Mouse (Mus musculus) kidney, adult 9 months (tissue): Measurements from ENCODE around the gene Atp2a1.
A peak's percentile ranks its signal among the peaks of the same experiment; 100 is the strongest.
"Not testable (repeated sequence)": the region's sequence is repeated elsewhere in the genome, so short reads cannot be mapped to it uniquely, and the experiment has no call there.

Source experiments
- DNase-seq: peaks from one replicate; pipeline ENCODE4 v3.0.0; 2022

Gene Atp2a1

DNA sequence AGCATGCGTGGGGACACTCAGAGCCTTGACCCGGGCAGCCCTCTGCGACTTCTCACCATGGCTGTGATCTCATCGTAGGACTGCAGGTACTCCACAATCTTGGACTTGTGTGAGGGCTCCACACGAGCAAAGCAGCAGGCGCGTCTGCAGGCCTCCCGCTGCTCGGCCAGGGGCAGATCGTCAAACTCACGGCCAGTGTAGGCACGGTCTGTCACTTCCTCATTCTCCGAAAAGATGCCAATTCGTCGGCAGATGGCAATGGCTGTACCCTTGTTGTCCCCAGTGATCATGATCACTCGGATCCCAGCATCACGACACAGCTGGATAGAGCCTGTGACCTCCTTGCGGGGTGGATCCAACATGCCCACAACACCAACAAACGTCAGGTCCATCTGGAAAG lies 14.4 kb downstream of the Atp2a1 start:
- no peak for DNase-seq

DNA sequence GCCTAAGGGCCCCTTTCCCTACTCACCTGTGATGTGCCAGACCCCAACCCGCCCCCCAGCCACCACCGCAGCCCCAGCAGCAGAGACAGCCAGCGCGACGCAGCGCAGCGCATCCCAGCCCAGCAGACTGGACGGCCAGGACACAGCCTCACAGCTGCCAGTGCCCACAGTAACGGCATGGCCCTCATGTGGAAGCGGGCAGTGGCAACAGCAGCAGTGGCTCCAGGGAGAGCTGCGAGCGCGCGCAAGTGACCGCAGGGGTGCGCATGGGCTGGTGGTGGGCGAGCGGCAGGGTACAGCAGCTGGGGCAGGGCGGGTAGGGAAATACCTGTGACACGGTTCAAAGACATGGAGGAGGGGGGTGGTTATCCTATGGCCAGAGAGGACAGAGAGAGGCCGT lies 16.7 kb downstream of the Atp2a1 start:
- DNase-seq: no peak

DNA sequence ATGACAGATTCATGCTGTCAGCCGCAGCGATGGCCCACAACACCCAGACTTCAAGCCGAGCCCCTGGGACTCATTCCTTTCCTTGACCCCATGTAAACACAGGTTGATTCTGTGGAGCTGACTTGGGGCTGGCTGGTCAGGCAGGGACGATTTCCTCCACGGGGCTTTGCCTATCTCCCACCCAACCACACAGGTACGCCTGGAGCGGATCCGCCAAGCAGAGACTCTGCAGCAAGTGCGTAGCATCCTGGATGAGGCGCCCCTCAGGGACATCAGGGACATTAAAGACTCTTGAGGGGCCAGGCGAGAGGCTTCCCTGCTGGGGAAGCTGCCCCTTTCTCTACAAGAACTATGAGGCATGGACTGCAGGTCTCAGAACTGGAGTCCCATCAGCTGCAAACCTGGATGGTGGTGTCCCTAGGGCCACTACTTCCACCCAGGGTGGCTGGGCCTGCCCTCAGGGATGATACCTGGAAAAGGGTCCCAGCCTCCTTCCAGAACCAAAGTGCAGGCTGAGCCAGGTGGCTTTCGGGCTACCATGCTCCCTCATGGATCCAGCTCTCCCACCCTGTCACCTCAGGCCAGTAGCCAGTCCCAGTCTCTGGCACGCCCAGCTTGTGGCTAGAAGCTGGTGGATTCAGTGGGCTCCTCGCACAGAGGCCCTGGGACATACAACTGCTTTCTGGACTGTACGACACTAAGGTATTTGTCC lies 17.6 kb downstream of the Atp2a1 start:
- no peak for DNase-seq

DNA sequence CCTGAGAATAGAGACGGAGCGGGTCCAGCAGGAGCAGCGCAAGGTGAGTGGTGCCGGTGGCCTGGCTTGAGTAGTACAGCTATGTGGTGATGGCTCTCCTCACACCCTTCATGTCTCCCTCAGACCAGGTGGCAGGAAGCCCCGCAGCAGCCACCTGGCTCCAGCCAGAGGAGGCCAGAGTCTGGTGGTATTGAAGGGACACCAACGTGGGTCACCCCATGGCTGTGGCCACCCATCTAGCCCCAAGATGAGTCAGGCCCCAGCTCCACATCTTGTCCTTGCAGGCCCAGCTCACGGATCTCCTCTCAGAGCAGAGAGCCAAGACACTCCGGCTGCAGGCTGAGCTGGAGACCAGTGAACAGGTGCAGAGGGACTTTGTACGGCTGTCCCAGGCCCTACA lies 18.4 kb downstream of the Atp2a1 start:
- no peak for DNase-seq

DNA sequence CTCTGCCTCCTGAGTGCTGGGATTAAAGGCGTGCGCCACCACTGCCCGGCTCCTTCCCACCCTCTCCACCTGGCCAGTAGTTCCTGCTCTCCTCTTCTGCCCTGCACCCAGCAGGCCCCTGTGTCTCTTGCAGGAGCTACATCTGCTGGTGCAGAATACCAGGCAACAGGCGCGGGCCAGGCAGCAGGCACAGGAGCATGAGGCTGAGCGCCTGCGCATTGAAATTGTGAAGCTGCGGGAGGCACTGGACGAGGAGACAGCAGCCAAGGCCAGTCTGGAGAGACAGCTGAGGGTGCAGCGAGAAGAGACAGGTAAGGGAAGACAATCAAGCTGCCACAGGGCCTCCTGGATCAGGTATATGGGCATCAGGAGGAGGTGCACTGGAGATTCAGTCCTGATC lies 18.9 kb downstream of the Atp2a1 start:
- no peak for DNase-seq

DNA sequence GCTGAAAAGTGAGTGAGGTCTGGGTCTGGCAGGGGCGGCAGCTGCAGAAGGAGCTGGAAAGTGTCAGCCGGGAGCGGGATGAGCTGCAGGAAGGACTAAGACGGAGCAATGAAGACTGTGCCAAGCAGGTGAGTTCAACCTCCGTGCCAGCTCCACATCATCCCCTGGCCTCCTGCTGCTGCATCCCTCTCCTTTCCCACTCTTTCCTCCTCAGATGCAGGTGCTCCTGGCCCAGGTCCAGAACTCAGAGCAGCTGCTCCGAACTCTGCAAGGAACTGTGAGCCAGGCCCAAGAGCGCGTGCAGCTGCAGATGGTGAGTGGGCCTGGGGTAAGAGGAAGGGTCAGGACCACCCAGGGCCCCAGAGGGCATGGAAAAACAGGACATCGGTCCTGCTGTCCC lies 22.8 kb downstream of the Atp2a1 start:
- no peak for DNase-seq

DNA sequence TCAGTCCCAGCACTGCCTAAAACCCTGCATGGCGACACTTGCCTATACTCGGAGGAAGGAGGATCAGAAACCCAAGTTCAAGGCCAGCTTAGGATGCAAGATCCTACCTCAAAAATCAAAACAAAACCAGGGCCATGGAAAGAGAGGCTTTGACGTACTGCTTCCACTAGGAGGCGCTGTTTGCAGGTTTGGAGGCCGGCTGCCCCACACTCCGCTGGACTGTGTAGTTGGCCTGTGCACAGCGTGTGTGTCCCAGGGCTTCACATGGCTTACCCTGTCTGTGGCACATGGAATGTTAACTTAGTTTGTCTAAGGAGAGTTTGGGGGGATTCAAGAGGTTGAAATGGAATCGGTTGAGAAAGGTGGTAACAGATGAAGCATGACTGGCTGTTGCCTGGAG lies 26.1 kb downstream of the Atp2a1 start:
- peak; percentile 56 for DNase-seq

DNA sequence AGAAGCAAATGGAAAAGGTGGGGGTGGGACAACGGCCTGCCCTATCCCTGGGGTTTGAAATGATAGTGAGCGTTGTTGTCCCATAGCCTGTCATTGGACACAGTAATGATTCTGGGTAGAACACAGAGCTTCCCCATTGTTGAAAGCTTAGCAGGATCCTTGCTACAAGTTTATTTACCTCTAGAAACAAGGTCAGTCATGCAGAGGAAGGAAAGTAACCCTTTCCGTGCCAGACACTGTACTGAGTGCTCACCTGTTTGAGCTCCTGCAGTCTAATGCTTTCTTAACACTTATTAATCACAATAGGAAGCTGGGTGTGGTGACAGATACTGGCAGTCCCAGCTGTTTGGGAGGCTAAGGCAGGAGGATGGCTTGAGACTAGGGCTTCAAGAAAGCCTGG lies 27.1 kb downstream of the Atp2a1 start:
- no peak for DNase-seq

DNA sequence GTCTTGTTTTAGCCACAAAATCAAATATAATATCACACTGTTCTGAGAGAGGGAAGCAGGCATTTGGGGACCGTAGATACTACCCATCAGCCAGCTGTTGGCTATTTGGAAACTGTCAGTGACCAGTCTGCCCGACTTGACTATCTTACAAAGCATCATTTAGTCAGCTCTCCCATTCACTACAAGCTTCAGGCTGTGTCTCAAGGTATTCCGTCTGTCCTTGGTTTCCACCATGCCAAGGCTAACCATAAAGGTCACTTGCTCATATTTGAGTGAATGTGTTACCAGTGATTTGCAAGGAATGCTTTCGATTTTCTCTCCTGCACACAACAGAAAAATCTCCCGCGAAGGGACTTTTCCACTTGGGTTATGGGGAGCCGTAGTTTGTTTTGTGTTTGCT lies 28.2 kb downstream of the Atp2a1 start:
- DNase-seq: no peak

DNA sequence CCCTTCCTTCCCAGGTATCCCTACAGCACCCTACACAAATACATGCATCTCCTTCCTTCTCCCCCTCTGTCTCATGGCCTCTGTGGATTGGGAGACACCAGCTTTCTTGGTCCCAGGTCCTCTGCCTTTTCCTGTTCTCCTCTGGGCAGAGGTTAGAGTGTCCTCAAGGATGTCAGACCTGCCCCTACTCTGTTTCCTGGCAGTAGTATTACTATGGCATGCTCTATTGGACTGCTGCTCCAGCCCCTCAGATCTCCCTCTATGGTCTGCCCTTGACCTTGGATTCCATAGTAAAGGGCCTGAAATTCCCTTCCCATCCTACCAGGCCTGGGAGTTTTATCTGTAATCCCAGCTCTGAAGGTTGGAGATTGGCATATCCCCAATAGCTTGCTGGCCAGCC lies 32.7 kb downstream of the Atp2a1 start:
- DNase-seq: no peak

DNA sequence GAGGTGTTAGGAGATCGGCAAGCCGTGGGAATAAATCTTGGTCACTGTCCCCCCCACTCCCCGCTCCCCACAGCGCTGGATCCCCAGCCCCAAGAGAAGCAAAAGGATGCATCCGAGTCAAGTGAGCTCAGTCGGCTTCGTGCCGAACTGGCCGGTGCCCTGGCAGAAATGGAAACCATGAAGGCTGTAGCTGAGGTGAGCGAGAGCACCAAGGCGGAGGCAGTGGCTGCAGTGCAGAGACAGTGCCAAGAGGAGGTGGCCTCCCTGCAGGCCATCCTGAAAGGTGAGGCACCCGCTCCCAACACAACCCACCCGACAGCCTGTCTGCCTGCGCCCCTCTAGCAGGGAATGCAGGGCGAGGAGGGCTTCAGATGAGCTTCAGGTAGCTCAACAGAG lies 33.4 kb downstream of the Atp2a1 start:
- no peak for DNase-seq

DNA sequence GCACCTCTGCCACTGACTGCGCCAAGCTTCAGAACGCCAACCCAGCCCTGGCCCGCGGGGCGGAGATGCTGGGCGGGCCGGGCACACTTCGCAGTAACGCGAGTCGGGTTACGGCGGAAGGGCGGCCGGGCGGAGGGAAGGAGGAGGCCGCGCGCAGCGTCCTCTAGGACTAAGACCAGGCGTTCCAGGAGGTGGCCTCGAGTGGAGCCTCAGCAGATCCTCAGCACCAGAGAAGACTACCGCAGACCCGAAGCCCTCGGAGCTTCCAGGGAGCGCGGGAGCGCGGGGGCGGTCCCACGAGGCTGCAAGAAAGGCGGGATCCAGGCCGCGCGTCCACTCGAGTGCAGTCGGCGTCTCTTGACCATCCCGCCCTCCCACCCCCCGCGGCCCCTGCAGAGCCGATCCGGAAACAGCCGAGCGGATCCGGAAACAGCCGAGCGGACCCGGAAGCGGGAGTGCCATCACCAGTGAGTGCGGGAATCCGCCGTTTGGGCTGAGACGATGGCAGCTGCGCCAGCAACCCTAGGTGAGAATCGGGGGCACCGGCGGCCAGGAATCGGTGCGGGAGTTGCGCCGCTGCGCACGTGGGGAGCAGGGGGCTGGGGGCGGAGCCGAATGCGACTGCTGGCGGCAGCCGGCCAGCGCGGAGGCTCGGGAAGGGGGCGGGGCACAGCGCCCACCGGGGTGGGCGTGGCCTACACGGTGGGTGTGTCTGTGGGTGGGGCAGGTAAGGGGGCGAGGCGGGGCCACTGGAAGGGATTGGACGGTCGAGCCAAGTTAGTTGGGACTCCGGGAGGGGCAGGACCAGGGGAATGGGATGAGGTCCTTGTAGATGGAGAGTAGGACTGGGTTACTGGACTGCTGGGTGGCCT lies 34.0 kb downstream of the Atp2a1 start, which contains the start of gene Rabep2:
Rabep2 (plus strand) TSS at position 129 of the 872 bp plus-strand sequence.
- peak; percentile 97 for DNase-seq

DNA sequence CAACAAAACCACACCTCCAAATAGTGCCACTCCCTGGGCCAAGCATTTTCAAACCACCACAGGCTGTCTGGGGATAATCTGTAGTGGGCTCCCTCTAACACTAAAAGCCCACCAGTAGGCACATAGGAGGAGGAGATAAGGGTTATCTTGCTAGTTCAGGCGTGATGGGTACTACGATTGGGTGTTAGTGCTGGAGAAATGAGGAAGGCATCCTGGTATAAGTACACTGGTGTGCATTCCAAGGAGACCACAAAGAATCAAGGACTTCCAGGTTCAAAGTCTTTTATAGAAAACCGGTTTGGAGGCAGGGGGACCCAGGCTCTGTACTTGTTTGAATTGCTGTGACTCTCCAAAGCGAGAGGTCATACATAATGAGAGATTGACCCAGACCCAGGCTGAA lies 34.8 kb downstream of the Atp2a1 start:
- DNase-seq: peak; percentile 15

DNA sequence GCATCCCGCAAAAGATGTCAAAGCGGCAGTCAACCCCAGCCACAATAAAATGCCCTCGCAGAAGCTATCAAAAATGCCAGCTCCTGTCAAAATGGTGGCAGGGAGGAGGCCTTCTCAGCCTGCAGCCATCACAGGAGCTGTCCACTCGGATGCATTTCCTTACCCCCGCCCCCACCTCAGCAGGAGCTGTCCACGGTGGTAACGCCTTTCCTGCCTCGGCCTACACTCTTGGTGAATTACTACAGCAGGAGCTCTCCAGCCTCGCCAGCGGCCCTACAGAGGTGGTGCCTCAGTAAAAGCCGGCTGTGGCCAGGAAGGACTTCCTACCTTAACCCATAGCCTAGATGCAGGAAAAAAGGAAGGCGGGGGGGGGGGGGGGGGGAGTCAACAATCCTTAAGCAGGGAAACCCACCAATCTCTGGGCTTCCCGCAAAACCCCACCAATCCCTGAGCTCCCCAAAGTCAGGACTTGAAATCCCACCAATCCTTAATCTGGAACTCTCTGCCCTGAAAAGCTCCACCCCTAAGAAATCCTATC lies 35.5 kb downstream of the Atp2a1 start:
- DNase-seq: no peak

DNA sequence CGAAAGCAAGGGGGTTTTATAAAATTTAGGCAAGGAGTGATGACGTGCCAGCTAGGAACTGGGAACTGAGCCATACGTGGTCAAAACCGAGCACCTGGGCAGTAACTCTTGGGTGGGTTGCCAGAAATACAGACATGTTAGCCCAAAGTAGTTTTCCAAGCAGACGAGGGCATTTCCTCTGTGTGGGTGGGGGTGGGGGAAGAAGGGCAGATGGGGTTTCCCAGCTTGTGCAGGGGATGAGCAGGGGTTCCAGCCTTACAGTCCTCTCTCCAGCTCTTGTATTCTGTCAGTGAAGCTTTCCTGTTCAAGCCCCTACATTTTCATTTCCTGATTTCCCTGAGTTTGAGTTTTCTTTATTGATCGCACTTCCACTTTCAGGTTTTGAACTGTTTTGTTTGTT lies 38.7 kb downstream of the Atp2a1 start:
- DNase-seq: no peak

DNA sequence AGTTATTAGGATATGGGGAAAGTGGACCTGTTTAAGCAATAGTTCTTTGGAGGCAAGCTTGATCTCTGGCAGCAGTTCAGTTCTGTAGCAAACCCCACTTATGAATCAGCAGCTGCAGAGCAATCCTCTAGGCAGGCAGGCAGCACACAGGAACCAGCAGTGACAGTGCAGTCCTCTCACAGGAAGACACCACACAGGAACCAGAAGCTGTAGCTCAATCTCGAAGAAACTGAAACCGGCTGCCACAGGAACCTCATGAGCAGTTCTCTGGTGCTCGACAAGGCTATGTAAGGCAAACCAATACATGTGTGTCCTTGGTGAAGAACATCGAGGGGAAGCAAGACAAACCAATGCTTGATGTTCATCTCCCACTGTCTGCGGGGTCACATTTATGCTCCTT lies 41.2 kb downstream of the Atp2a1 start:
- no peak for DNase-seq

DNA sequence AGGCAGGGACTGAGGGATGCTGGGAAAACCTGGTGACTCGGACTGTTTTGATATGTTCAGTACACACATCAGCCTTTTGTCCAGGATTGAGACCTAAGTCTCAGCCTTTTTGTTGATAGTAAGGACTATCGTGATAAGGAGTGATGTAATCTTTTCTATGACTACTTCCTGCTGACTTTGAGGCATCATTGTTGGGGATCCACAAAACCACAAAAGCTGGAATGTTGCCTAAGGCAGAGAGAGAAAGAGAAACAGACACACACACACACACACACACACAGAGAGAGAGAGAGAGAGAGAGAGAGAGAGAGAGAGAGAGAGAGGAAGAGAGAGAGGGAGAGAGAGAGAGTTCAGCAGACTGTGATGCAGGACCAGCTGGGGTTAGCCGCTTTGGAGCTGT lies 44.4 kb downstream of the Atp2a1 start:
- DNase-seq: no peak

DNA sequence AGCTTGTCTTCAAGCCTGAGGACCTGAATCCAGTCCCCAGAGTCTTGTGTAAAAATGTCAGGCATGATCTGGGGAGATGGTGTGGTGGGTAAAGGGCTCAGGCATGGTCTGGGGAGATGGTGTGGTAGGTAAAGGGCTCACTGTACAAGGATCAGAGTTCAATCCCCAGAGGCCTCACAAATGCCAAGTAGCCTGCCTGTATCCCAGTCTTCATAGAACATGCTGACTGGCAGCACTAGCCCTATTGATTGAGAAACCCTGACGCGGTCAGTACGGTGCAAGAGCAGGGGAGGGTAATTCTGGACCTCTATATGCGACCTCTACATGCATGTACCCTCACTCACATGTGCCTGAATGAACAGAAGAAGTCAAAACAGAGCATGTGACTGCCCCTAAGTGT lies 45.3 kb downstream of the Atp2a1 start:
- no peak for DNase-seq

DNA sequence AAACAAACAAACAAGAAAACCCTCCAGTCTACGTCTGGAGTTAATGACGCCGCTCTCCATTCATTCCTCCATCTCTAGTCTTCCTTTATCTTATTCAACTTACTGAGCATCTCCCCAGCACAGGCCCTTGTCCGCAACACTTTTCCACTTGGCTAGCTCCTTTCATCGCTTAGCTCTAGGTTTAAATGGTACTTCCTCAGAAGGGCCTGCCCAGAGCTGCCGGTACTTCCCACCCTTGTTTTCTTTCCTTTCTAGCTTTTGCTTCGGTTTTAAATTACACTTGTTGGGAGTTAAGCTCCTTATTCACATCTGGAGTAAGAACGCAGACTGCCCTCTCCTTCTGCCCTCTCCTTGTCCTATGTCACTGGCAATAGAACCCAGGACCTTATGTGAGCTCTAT lies 45.9 kb downstream of the Atp2a1 start:
- no peak for DNase-seq

DNA sequence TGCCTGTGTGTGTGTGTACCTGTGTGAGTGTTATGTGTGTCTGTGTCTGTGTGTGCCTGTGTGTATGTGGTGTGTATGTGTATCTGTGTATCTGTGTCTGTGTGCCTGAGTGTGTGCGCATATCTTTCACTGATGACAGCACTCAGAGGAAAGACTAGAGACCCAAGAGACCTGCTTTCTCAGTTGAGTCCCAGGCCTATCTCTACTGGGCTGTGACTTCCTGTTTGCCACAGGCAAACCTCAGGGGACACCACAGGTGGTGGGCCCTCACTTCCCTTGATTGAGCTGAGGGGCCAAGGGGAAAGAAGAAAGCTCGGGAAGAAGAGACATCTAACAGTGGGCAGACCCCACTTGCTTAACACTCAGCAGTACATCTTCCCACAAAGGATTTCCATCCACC lies 46.3 kb downstream of the Atp2a1 start:
- no peak for DNase-seq

DNA sequence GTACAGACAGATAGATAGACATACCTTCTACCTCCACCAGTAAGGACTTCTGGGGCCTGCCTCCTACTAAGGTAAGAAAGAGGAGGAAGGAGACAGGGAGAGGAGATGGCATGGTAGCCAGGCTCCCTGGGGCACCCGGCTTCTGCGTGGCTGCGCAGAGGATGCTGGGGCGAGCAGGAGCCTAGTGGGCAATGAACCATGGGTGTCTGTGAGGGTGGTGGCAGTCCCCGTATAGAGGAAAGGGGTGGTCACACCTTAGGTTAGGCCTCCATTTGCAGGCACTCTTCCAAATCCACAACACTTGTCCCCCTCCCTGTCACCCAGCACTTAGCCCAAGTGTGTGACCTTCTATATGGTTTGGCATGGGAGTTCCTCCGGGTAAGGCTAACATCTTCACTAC lies 48.2 kb downstream of the Atp2a1 start, which contains the start of gene Cd19:
Cd19 (minus strand) TSS at position 165 of the 400 bp plus-strand sequence.
- no peak for DNase-seq

DNA sequence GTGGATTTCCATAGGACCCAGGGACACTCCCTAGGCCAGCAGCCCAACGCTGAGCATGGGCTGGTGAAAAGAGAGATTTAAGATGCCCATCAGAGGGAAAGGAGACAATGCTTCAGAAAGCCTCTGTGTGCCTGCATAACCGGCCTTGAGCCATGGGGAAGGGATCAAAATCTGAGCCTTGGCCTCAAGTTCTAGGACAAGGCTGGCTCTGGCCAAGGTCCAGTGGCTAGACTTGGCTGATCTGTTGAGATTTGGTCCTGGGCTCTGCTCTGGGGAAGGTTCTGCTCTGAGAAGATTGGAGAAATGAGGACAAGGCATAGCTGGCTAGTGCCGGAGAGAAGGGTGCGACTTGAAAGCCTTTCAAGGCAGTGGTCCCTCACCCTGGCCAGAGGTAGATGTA lies 51.8 kb downstream of the Atp2a1 start:
- DNase-seq: no peak

DNA sequence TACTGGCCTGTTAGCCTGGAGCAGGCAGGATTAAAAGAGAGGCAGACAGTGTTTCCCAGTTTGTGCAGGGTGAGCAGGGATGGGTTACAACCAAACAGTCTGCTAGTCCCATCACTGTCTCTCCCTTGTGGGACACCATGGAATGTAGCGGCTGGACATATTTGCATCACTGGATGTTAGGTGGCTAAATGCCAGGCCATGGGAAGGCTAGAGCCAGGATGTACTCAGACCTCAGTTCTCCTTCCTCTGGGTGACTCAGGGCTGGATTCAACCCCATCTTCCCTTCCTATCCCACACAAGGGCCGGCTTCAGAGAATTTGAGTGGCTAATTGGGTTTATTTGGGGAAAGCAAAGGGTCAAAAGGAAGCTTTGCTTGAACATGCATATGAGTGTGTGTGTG lies 54.2 kb downstream of the Atp2a1 start:
- no peak for DNase-seq

DNA sequence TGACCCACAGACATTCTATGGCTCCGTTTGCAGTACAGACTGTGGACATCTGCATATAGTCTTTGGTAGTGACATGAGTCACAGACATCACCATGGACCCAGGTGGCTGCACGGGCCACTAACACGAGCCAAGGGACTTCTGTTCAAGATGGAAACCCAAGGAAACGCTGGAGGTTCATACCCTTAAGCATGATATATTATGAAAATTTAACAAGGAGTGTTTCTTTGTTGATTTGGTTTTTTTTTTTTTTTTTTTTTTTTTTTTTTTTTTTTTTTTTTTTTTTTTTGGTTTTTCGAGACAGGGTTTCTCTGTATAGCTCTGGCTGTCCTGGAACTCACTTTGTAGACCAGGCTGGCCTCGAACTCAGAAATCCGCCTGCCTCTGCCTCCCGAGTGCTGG lies 60.4 kb downstream of the Atp2a1 start:
- not testable (repeated sequence) for DNase-seq
